Mouse (Mus musculus) hindbrain, embryonic 15.5 days (tissue): ENCODE data around the gene Slfn14. TPM values are rescaled to one million over a fixed set of nuclear protein-coding genes. Genes with fewer than 3 reads are reported as not detected.
"Not testable (repeated sequence)": the region's sequence is repeated elsewhere in the genome, so short reads cannot be mapped to it uniquely, and the experiment has no call there.

Experiments
- ATAC-seq: fragments of 200-750 bp; cut with Nextera tagmentation; 2 replicates; pipeline ENCODE4 v1.8.0; 2017; ENCODE audit warnings: low read depth, moderate number of reproducible peaks, moderate TSS enrichment; ENCODE audit not compliant: low FRiP score
- H3K27ac ChIP-seq: fragments of 300-500 bp; sonication (generic); replicated peaks from 2 replicates; pipeline ENCODE4 v1.5.1; 2015; ENCODE audit warnings: mild to moderate bottlenecking, inconsistent platforms
- H3K27me3 ChIP-seq: fragments of 300-500 bp; sonication (generic); 2 replicates; pipeline ENCODE4 v1.6.1; 2015; ENCODE audit warnings: control low read depth, inconsistent platforms
- H3K36me3 ChIP-seq: fragments of 300-500 bp; sonication (generic); 2 replicates; pipeline ENCODE4 v1.6.1; 2015; ENCODE audit warnings: control low read depth, inconsistent platforms
- H3K4me1 ChIP-seq: fragments of 300-500 bp; sonication (generic); replicated peaks from 2 replicates; pipeline ENCODE4 v1.6.1; 2015; ENCODE audit warnings: control low read depth, inconsistent platforms
- H3K4me2 ChIP-seq: fragments of 300-500 bp; sonication (generic); 2 replicates; pipeline ENCODE4 v1.6.1; 2015; ENCODE audit warnings: moderate library complexity, mild to moderate bottlenecking, inconsistent platforms
- H3K4me3 ChIP-seq: fragments of 300-500 bp; sonication (generic); 2 replicates; pipeline ENCODE4 v1.5.1; 2015; ENCODE audit warnings: mild to moderate bottlenecking, inconsistent platforms
- H3K9ac ChIP-seq: fragments of 300-500 bp; sonication (generic); 2 replicates; pipeline ENCODE4 v1.6.1; 2015; ENCODE audit warnings: inconsistent platforms
- H3K9me3 ChIP-seq: fragments of 300-500 bp; sonication (generic); 2 replicates; pipeline ENCODE4 v1.6.1; 2016; ENCODE audit warnings: control low read depth, inconsistent platforms
- WGBS: fragments of 180-500 bp; shearing (Covaris S2); methylation state at CpG from one replicate; pipeline ENCODE4 v1.1.7; 2015; 5-methylcytosine and 5-hydroxymethylcytosine counted together
- polyA plus RNA-seq: library from polyadenylated mRNA; unstranded; fragments of >200 nt; fragmentation: Nextera tagmentation; extraction: Ambion mirVana; gene quantifications from 2 replicates; pipeline ENCODE4 v1.2.1, GENCODE M21; 2015

Slfn14 gene
- polyA plus RNA-seq, 1 experiment from 2014 or later = 0.09 TPM

DNA sequence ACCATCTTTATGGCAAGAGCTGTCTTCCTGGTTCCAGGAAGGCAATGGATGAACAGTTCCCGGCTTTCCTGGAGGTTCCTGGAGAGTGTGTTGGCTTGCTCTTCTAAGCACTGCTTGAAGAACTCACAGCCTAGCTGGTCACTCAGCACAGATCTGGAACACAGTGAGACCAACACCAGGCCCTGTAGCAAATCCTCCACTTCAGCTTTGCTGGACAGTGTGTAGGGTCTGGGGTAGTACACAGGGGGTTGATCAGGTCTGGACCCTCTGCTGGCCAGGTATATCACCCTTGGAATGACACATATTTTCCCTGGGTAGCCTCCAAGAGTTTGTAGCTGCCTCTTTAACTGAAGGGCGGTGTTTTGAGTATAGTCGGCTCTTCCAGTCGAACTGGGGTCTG is 7.5 kb downstream of the Slfn14 start:
- no peak for ATAC-seq
- 83% methylated on average over 4 of the region's 4 CpGs for WGBS
- no peaks in the 10 kb centered on the region for H3K27me3 ChIP-seq
- H3K27ac ChIP-seq = no peak overlapping the region
- H3K9me3 ChIP-seq = no peaks in the 10 kb centered on the region
- H3K4me1 ChIP-seq = no peaks in the 10 kb centered on the region
- H3K36me3 ChIP-seq = no peaks in the 10 kb centered on the region
- no peak overlapping the region for H3K4me3 ChIP-seq
- H3K9ac ChIP-seq = no peak overlapping the region
- H3K4me2 ChIP-seq = no peak overlapping the region

DNA sequence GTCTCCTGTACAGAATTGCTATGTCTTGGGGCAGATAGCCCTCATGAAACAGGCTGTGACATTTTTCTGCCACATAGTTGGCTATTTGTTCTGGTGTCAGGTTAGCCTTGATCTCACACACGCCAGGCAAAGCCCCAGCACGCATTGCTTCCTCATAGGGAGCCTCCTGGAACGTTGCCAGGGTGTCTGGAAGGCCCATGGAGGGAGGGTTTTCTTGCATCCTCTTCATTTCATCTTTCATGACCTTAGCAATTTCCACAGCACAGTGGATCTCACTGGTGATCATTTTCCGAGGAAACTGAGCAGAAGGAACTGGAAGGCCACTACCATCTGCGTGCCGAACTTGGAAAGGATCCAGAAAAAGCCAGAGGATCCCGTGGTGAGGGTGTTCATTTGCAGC is 10.3 kb downstream of the Slfn14 start:
- H3K4me3 ChIP-seq = no peak overlapping the region
- H3K4me2 ChIP-seq = no peak overlapping the region
- H3K9ac ChIP-seq = no peak overlapping the region
- H3K27me3 ChIP-seq = no peaks in the 10 kb centered on the region
- H3K36me3 ChIP-seq = no peaks in the 10 kb centered on the region
- H3K27ac ChIP-seq = no peak overlapping the region
- H3K4me1 ChIP-seq = no peaks in the 10 kb centered on the region
- no peaks in the 10 kb centered on the region for H3K9me3 ChIP-seq
- no peak for ATAC-seq
- WGBS = 68% methylated on average over 7 of the region's 7 CpGs

DNA sequence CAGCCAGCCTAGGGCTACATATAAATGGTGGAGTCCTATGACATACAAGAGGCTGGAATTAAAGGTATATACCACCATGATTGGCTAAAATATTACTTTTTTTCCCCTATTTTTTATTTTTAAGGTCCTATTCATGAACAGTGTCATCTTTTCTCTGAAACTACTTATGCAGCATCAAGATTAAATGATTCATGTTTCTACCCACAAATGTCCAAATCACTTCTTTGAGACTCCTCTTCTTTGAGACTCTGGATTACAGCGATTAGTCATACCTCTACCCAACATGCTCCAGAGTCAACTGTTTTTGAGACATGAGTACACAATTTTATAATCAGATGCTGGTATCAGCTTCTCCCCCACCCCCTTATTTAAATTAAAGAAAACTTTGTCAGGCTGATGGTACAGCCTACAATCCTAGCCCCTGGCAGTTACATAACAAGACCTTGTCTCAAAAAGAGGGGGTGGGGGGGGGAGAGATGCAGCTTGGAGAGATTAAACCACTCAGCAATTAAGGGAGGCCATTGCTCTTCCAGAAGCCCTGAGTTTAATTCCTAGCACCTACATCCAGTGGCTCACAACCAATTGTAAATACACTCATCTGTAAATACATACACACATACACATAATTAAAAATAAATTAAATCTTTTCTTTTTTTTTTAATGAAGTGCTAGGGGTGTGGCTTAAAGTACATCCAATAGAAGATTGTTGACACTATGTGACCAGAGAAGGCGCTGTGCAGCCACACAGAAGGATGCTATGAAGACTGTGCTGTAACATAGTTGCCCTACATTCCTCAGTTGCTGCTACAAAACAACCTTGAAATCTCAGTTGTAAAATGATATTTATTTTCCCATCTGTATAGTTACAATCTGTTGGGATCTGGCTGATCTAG is 14.3 kb downstream of the Slfn14 start:
- H3K27me3 ChIP-seq = no peaks in the 10 kb centered on the region
- H3K4me3 ChIP-seq = no peak overlapping the region
- H3K36me3 ChIP-seq = no peaks in the 10 kb centered on the region
- H3K4me1 ChIP-seq = peaks cover 4% of the 10 kb centered on the region; the same call in 1 of the 2 replicates
- H3K9me3 ChIP-seq = no peaks in the 10 kb centered on the region
- H3K9ac ChIP-seq = no peak overlapping the region
- H3K4me2 ChIP-seq = peak overlapping the region; percentile 66
- ATAC-seq = no peak
- peak overlapping the region; percentile 91 for H3K27ac ChIP-seq
- 23% methylated on average over 2 of the region's 2 CpGs for WGBS

DNA sequence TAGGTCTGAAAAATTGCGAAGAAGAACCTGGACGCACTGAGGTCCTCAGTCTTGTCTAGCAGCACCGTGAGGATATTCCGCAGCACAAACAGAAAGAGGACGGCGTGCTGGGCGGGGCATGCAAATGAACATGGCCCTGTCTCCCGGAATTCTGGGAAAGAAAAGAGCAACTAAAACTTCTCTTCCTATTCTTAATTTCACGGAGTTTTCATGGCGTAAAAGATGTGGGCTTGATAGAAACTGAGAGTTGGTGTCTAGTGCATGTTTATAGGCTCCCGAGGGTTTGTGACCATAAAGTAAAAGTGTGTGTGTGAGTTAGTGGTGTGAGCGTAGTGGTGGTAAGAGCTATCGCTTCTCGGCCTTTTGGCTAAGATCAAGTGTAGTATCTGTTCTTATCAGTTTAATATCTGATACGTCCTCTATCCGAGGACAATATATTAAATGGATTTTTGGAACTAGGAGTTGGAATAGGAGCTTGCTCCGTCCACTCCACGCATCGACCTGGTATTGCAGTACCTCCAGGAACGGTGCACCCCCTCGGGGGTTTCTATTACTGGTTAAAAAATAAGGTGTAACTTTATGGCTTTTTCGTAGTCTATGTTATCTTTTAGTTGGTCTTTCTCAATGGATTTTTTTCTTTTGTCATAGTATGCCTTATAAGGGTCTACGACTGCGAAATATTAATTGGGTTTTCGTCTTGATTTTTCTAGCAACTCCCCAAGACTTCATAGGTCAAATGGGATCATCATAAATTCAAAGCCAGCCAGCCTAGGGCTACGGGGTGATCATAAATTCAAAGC is 15.2 kb downstream of the Slfn14 start:
- no peaks in the 10 kb centered on the region for H3K36me3 ChIP-seq
- H3K9me3 ChIP-seq = no peaks in the 10 kb centered on the region
- under 1% methylated on average over 26 of the region's 26 CpGs for WGBS
- peak overlapping the region; percentile 66 for H3K4me2 ChIP-seq
- peak; percentile 92 for ATAC-seq
- H3K27ac ChIP-seq = peak overlapping the region; percentile 91
- H3K9ac ChIP-seq = peak overlapping the region; percentile 50
- H3K4me3 ChIP-seq = peak overlapping the region; percentile 48
- no peaks in the 10 kb centered on the region for H3K27me3 ChIP-seq
- peaks cover 4% of the 10 kb centered on the region; the same call in 1 of the 2 replicates for H3K4me1 ChIP-seq

DNA sequence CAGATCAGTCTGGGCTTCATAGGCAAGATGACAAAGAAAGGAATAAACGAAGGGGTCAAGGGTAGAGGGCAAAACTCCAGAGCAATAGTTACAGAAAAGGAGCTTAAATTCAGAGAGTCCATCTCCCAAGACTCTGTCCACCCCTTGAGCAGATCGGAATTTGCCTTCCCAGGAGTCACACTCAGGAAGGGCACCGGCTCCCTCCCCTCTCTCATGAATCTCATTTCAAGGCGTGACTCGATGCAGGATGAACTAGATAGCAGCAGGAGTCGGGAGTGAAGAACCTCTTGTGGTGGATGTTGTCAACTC is 15.7 kb downstream of the Slfn14 start:
- no peaks in the 10 kb centered on the region for H3K27me3 ChIP-seq
- H3K4me2 ChIP-seq = peak overlapping the region; percentile 66
- H3K36me3 ChIP-seq = no peaks in the 10 kb centered on the region
- under 1% methylated on average over 6 of the region's 6 CpGs for WGBS
- peak; percentile 47; the same call in 1 of the 2 replicates for ATAC-seq
- peaks cover 4% of the 10 kb centered on the region; the same call in 1 of the 2 replicates for H3K4me1 ChIP-seq
- H3K9ac ChIP-seq = peak overlapping the region; percentile 50
- peak overlapping the region; percentile 48 for H3K4me3 ChIP-seq
- no peaks in the 10 kb centered on the region for H3K9me3 ChIP-seq
- H3K27ac ChIP-seq = peak overlapping the region; percentile 91

DNA sequence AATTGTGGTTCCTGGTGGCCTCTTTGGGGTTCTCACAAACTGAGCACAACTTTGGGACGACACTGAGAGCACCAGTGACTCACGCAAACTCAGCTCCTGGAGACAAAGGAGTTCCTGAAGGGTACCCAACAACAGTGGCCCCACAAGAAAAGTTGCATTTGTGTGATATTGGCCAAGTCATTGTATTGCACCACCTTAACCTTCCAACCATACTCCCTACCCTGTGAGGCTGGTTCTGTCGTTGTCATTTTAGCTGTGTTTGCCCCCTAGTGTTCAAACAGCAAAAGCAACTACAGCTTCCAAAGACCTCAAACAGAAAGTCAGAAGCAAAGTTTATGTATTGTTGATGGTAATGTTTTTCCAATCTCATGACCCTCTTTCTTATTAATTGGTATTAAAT is 23.4 kb downstream of the Slfn14 start:
- WGBS = 62% methylated on average over 3 of the region's 3 CpGs
- Histone ChIP-seq H3K9ac (no peak overlapping the region), H3K36me3 (no peaks in the 10 kb centered on the region), H3K4me1 (no peaks in the 10 kb centered on the region), H3K4me3 (no peak overlapping the region), H3K9me3 (no peaks in the 10 kb centered on the region), H3K4me2 (no peak overlapping the region), H3K27me3 (no peaks in the 10 kb centered on the region), H3K27ac (no peak overlapping the region)
- ATAC-seq = no peak

DNA sequence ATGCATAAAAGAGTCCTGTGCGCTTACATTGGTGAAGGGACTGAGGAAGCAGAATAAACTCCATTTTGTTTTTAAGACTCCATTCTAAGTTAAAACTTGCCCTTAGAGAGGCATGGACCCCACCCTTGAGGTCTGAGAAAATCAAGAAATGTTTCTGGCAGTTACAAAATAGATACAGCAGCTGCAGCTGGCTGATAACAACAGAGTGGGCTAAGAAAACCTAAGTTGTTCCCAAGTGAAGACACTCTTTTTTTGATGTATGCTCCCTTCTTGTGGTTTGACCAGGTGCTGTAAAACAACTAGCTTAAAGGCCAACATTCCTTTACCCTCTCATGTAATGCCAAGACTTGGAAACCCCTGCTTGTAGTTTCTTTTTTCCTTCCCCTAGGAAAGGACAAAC is 23.9 kb downstream of the Slfn14 start:
- no peak for ATAC-seq
- Histone ChIP-seq H3K27me3 (no peaks in the 10 kb centered on the region), H3K9ac (no peak overlapping the region), H3K27ac (no peak overlapping the region), H3K4me2 (no peak overlapping the region), H3K36me3 (no peaks in the 10 kb centered on the region), H3K9me3 (no peaks in the 10 kb centered on the region), H3K4me1 (no peaks in the 10 kb centered on the region), H3K4me3 (no peak overlapping the region)
- 98% methylated on average over 1 of the region's 1 CpGs for WGBS

DNA sequence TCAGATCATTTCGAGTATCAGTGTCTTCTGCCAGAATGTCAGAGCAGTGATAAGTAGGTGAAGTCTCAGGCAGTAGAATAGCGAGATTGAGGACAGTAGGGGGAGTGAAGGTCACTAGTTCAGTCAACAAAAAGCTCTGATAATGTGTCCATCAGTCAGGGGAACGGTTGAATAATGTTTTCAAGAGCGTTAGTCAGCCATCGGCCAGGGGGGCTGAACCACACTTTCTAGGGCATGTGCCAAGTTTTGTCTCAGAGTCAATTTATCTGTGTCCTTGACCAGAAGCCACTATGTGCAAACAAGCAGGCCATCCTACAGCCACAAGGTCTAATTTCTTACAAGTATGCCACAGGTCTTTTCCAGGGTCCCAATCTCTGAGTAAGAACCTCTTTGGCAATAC is 29.3 kb downstream of the Slfn14 start:
- not testable (repeated sequence) for H3K4me3 ChIP-seq, H3K9me3 ChIP-seq, H3K4me2 ChIP-seq, H3K27ac ChIP-seq, H3K36me3 ChIP-seq, H3K27me3 ChIP-seq, H3K4me1 ChIP-seq, H3K9ac ChIP-seq, ATAC-seq
- WGBS = 56% methylated on average over 5 of the region's 5 CpGs

DNA sequence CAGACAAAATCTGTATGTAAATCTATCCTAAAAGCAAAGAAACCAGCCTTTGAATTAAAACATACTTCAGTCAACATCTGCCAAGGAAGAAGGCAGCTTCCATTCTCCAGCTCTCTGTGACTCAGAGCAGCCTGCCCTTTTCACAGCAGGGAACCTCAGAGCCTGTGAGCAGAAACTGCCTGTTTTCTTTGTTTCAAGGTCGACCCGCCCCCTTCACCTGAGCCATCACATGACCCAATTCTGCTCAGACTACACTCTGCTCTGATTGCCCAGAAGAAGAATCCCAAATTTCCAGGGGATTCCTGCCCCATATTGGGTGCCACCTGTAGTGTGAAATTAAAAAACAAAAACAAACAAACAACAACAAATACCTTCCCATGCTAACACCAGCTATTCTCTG is 46.7 kb downstream of the Slfn14 start:
- Histone ChIP-seq H3K36me3 (no peaks in the 10 kb centered on the region), H3K4me3 (no peak overlapping the region), H3K27me3 (no peaks in the 10 kb centered on the region), H3K9ac (no peak overlapping the region), H3K4me2 (no peak overlapping the region), H3K9me3 (no peaks in the 10 kb centered on the region), H3K27ac (no peak overlapping the region), H3K4me1 (no peaks in the 10 kb centered on the region)
- 31% methylated on average over 2 of the region's 2 CpGs for WGBS
- no peak for ATAC-seq

DNA sequence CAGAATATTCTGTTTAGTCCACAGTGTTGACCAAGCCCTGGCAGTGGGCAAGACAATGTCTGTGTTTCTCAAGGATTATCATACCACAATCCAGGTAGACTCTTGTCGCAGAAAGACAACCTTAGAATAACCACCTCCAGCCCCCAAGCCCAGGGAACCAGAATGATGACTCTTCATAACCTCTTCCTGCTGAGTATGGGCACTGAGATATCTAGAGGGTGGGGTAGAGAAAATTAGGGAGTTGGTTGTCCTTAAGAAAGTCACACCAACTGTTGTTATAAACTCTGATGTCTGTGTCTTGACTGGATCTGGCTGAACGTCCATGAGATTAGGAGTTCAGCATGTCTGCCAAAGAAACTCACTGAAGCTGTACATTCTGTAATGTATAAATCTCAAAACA is 48.1 kb downstream of the Slfn14 start:
- no peaks in the 10 kb centered on the region for H3K36me3 ChIP-seq
- H3K4me3 ChIP-seq = no peak overlapping the region
- no peak for ATAC-seq
- 94% methylated on average over 2 of the region's 2 CpGs for WGBS
- H3K9ac ChIP-seq = no peak overlapping the region
- H3K4me2 ChIP-seq = no peak overlapping the region
- H3K27ac ChIP-seq = no peak overlapping the region
- no peaks in the 10 kb centered on the region for H3K9me3 ChIP-seq
- H3K4me1 ChIP-seq = no peaks in the 10 kb centered on the region
- H3K27me3 ChIP-seq = no peaks in the 10 kb centered on the region

DNA sequence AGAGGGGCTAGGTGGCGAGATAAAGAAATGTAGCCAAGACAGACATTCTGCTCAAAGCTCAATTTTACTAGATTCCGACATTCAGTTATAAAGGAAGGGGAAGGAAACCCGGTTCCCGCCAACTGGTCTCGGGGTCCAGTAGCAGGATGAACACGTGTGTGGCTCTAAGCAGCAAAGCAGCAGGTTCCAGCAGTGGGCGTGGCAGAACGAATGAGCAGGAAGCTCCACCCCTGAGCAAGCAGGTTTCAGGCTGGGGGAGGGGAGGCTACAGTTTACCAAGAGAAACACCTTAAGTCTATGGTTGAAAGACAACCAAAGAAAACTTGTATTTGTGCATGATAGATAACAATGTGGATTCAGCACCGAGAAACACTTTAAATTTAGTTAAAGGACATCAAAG is 49.1 kb downstream of the Slfn14 start:
- not testable (repeated sequence) for H3K36me3 ChIP-seq, ATAC-seq, H3K4me3 ChIP-seq, H3K9ac ChIP-seq, H3K27me3 ChIP-seq, H3K9me3 ChIP-seq, H3K4me1 ChIP-seq, H3K4me2 ChIP-seq, H3K27ac ChIP-seq
- 87% methylated on average over 9 of the region's 9 CpGs for WGBS

DNA sequence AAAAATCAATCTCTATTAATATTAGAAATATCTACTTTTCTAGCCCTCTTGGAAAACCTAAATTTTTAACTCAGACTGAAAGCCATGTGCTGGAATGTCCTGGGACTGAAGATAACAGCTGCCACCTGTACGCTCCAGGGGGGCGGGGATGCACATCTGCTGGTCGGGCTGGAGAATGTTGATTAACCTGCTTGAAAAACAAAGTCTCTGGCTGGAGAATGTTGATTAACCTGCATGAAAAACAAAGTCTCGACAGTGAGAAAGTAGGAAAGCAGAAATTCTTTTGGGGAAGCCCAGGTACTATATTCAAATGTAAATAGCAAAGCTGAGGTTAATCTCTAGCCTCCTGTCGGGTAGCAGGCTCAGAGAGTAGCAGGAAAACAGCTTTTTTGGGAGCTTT is 52.9 kb downstream of the Slfn14 start:
- ATAC-seq, H3K9ac ChIP-seq: not testable (repeated sequence)

More for the DNA sequence above, 52.9 kb downstream of the Slfn14 start:
- not testable (repeated sequence) for H3K9me3 ChIP-seq, H3K27me3 ChIP-seq, H3K36me3 ChIP-seq, H3K27ac ChIP-seq, H3K4me2 ChIP-seq, H3K4me1 ChIP-seq, H3K4me3 ChIP-seq
- 52% methylated on average over 5 of the region's 5 CpGs for WGBS
